Mouse (Mus musculus) adrenal gland, postnatal 0 days (tissue): ENCODE results near the gene Heatr5b. TPM values are rescaled to one million over a fixed set of nuclear protein-coding genes. Genes with fewer than 3 reads are reported as not detected.

Experiments
- polyA plus RNA-seq: library from polyadenylated mRNA; unstranded; fragments of >200 nt; fragmentation: Nextera tagmentation; extraction: Ambion mirVana; gene quantifications from 2 replicates; pipeline ENCODE4 v1.2.1, GENCODE M21; 2015

The Heatr5b gene
- 5.3 and 6.5 TPM in 2 replicates for polyA plus RNA-seq

GRCm38 (mm10) chr17:78834856-78835835 lies at the start of gene Heatr5b, which contains the start of gene Gpatch11:
Heatr5b (minus strand) TSS chr17:78835364.
Gpatch11 (plus strand) TSS chr17:78835567.

DNA sequence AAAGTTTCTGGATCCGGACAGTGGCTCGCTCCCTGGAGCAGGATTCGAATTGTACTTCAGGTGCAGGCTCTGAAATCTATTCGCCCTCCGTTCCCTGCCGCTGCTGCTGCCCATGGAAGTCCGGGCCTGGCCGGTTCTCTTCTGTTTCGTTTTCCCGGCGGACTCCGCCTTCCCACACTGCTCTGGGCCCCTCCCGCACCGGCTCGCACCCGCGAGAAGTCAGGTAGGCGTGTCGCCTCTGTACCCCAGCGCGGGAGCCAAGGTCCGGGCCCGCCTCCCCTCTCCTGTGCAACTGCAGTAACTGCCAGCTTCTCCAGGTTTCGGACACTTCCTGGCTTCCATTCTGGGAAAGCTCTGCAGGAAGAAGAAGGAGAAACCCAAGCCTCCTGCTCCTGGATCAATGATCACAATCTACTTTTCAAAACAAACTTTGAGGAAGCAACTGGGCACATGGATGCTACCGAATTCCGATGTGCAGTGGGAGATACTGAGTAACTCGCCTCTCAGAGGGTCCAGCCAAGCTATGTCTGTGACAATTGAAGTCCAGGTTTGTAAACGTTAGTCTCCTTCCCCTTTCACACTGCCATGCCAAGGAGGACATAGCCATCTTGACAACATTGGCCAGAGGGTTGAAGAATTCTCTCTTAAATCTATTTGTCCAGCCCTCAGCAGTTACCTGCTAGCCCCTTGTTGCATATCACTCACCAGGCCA lies 47.4 kb upstream of the Heatr5b start, which contains the start of gene Eif2ak2:
TSS of gene Eif2ak2 (minus strand) at position 173 of the 712 bp plus-strand sequence.

DNA sequence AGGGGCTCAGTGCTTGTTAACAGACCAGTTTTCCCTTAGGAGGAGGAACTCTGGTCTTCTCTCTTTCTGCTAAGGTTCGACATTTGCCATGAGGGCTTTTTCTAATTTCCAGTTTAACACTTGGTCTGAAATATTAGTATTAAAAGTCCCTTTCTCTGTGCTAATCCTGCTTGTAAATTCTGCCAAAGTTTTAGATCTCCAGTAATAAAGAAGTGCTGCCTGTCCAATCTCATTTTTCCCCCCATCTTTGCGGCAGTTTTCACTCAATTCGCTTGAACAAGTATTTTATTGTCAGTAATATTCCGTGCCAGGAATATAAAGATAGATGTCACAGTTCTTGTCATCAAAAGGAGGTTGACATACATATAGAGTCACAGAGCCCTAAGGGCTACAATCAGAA lies 98.1 kb downstream of the Heatr5b start, which contains the start of gene Strn:
TSS of gene Strn (minus strand) at position 101 of the 400 bp plus-strand sequence.

Other genes with a start within 250 kb of the Heatr5b start
- 2.9 and 3.3 TPM in 2 replicates for gene Strn, start 98.2 kb downstream of the Heatr5b start, polyA plus RNA-seq
- 39.6 and 48.8 TPM in 2 replicates for gene Gpatch11, start 203 bp upstream of the Heatr5b start, polyA plus RNA-seq
- 13.3 and 20.6 TPM in 2 replicates for gene Eif2ak2, start 47.2 kb upstream of the Heatr5b start, polyA plus RNA-seq
- 0.22 and 0.90 TPM in 2 replicates for gene Sult6b1, start 71.6 kb upstream of the Heatr5b start, polyA plus RNA-seq
- 222 and 311 TPM in 2 replicates for gene Cebpzos, start 81.1 kb upstream of the Heatr5b start, polyA plus RNA-seq
- gene Cebpz, start 101.7 kb upstream of the Heatr5b start, polyA plus RNA-seq: 43.0 and 58.4 TPM in 2 replicates
- gene Ndufaf7, start 101.8 kb upstream of the Heatr5b start, polyA plus RNA-seq: 34.8 and 48.2 TPM in 2 replicates
- gene Prkd3, start 185.5 kb upstream of the Heatr5b start, polyA plus RNA-seq: 14.5 and 17.2 TPM in 2 replicates
- 26.8 and 30.7 TPM in 2 replicates for gene Qpct, start 216.5 kb upstream of the Heatr5b start, polyA plus RNA-seq